Mouse (Mus musculus) left cerebral cortex, postnatal 14 days (tissue): ENCODE data around the gene Ide. TPM values are rescaled to one million over a fixed set of nuclear protein-coding genes. Genes with fewer than 3 reads are reported as not detected.
A peak's percentile ranks its signal among the peaks of the same experiment; 100 is the strongest.

Experiments used
- DNase-seq, 2 experiments: peaks; one replicate each; pipeline ENCODE4 v3.0.0; 2021 to 2022; ENCODE audit warnings: low spot score in 2 of 2, mixed read lengths in 1 of 2
- intact Hi-C: fragments of 180-260 bp; cut with DNase I; formaldehyde crosslinking; loops from one replicate; pipeline ENCODE4 v1.15.1; 2025
- total RNA-seq, 2 experiments: library from RNA; stranded (reverse); gene quantifications; 2 replicates each; pipeline ENCODE4 v1.2.3; 2021

Ide gene
- total RNA-seq, 2 experiments from 2014 or later, result 48.3 to 77.1 TPM

GRCm38 (mm10) chr19:37340931-37341330 lies 3.3 kb upstream of the Ide start:
- DNase-seq, result no peak
- intact Hi-C loops, result no loop called here

GRCm38 (mm10) chr19:37340495-37340894 lies 2.8 kb upstream of the Ide start:
- intact Hi-C loops, result no loop called here
- DNase-seq, result no peak

GRCm38 (mm10) chr19:37335392-37335791 lies 2.3 kb downstream of the Ide start:
- DNase-seq, result no peak
- intact Hi-C loops, result no loop called here

GRCm38 (mm10) chr19:37333357-37333756 lies 4.3 kb downstream of the Ide start:
- intact Hi-C loops, result no loop called here
- DNase-seq, result no peak

- intact Hi-C loops, result no loop called here
- no peak for DNase-seq
These were observed 4.9 kb downstream of the Ide start for GRCm38 (mm10) chr19:37332726-37333125.

GRCm38 (mm10) chr19:37327216-37327615 lies 10.4 kb downstream of the Ide start:
- intact Hi-C loops, result no loop called here
- no peak for DNase-seq

- DNase-seq, result no peak
- intact Hi-C loops, result no loop called here
These were observed 14.1 kb downstream of the Ide start for GRCm38 (mm10) chr19:37323566-37323965.

- intact Hi-C loops, result no loop called here
- DNase-seq, result peak in 1 of 2 experiments; percentile 31
These were observed 16.6 kb downstream of the Ide start for GRCm38 (mm10) chr19:37320802-37321619.

- no peak for DNase-seq
- intact Hi-C loops, result no loop called here
These were observed 20.3 kb downstream of the Ide start for GRCm38 (mm10) chr19:37317359-37317758.

- intact Hi-C loops, result no loop called here
These were observed 22.6 kb downstream of the Ide start for GRCm38 (mm10) chr19:37315091-37315490.

GRCm38 (mm10) chr19:37311426-37311825 lies 26.2 kb downstream of the Ide start:
- DNase-seq, result no peak
- intact Hi-C loops, result no loop called here

More at GRCm38 (mm10) chr19:37315091-37315490, 22.6 kb downstream of the Ide start:
- DNase-seq, result no peak

- intact Hi-C loops, result no loop called here
- DNase-seq, result peak in 1 of 2 experiments; percentile 27
These were observed 27.5 kb downstream of the Ide start for GRCm38 (mm10) chr19:37310133-37310532.

- intact Hi-C loops, result no loop called here
- no peak for DNase-seq
These were observed 28.7 kb downstream of the Ide start for GRCm38 (mm10) chr19:37308941-37309340.

- intact Hi-C loops, result no loop called here
- no peak for DNase-seq
These were observed 29.7 kb downstream of the Ide start for GRCm38 (mm10) chr19:37307826-37308545.

GRCm38 (mm10) chr19:37306176-37306575 lies 31.5 kb downstream of the Ide start:
- no peak for DNase-seq
- intact Hi-C loops, result no loop called here

GRCm38 (mm10) chr19:37304866-37305265 lies 32.8 kb downstream of the Ide start:
- intact Hi-C loops, result no loop called here

GRCm38 (mm10) chr19:37304006-37304405 lies 33.6 kb downstream of the Ide start:
- intact Hi-C loops, result no loop called here
- no peak for DNase-seq

More at GRCm38 (mm10) chr19:37304866-37305265, 32.8 kb downstream of the Ide start:
- DNase-seq, result no peak

GRCm38 (mm10) chr19:37301733-37302132 lies 35.9 kb downstream of the Ide start:
- intact Hi-C loops, result no loop called here
- DNase-seq, result no peak

- intact Hi-C loops, result no loop called here
- no peak for DNase-seq
These were observed 46.0 kb downstream of the Ide start for GRCm38 (mm10) chr19:37291676-37292075.

- DNase-seq, result no peak
- intact Hi-C loops, result no loop called here
These were observed 46.7 kb downstream of the Ide start for GRCm38 (mm10) chr19:37290906-37291305.

- DNase-seq, result no peak
- intact Hi-C loops, result no loop called here
These were observed 52.9 kb downstream of the Ide start for GRCm38 (mm10) chr19:37284775-37285174.
